Mouse (Mus musculus) hindbrain, embryonic 10.5 days (tissue): ENCODE measurements around the gene Pllp. TPM values are rescaled to one million over a fixed set of nuclear protein-coding genes. Genes with fewer than 3 reads are reported as not detected.

Source experiments
- polyA plus RNA-seq: library from polyadenylated mRNA; unstranded; fragments of >200 nt; fragmentation: Nextera tagmentation; extraction: Ambion mirVana; gene quantifications from 2 replicates; pipeline ENCODE4 v1.2.1, GENCODE M21; 2016

Gene Pllp
- polyA plus RNA-seq, 1 experiment from 2014 or later = 0.21 TPM

Other genes starting within 250 kb of the Pllp start
- gene Cpne2, start 163.3 kb downstream of the Pllp start, polyA plus RNA-seq = 10.0 and 11.1 TPM in 2 replicates
- 41.8 and 42.7 TPM in 2 replicates for gene Rspry1, start 94.3 kb downstream of the Pllp start, polyA plus RNA-seq
- gene Fam192a, start 94.3 kb downstream of the Pllp start, polyA plus RNA-seq = 82.4 and 86.2 TPM in 2 replicates
- 205 and 217 TPM in 2 replicates for gene Arl2bp, start 29.7 kb downstream of the Pllp start, polyA plus RNA-seq
- not detected in 2 replicates for gene Ccl22, start 49.3 kb upstream of the Pllp start, polyA plus RNA-seq
- gene Cx3cl1, start 75.7 kb upstream of the Pllp start, polyA plus RNA-seq = 12.2 and 13.3 TPM in 2 replicates
- not detected in 2 replicates for gene Ccl17, start 114.2 kb upstream of the Pllp start, polyA plus RNA-seq
- 52.2 and 52.3 TPM in 2 replicates for gene Coq9, start 142.0 kb upstream of the Pllp start, polyA plus RNA-seq
- gene Ciapin1, start 142.1 kb upstream of the Pllp start, polyA plus RNA-seq = 181 and 194 TPM in 2 replicates
- 154 and 169 TPM in 2 replicates for gene Polr2c, start 161.2 kb upstream of the Pllp start, polyA plus RNA-seq
- gene Dok4, start 180.1 kb upstream of the Pllp start, polyA plus RNA-seq = 14.6 and 16.9 TPM in 2 replicates
- 15.7 and 17.5 TPM in 2 replicates for gene Ccdc102a, start 221.8 kb upstream of the Pllp start, polyA plus RNA-seq
- 0.22 and 0.68 TPM in 2 replicates for gene Adgrg5, start 227.4 kb upstream of the Pllp start, polyA plus RNA-seq